Mouse (Mus musculus): ENCODE measurements at regions not wholly inside any gene's neighbourhood (a gene's known extent, or its start where the extent isn't known, plus 50 kb on each side); places are given as distances from the start of the nearest gene placed in this dataset.

- TF ChIP-seq CTCF (IDR thresholded peaks at IDR 0.05; ENCODE audit: low read depth) = no peak
- no peak for TF ChIP-seq EP300 (IDR thresholded peaks at IDR 0.05; ENCODE audit: low read depth)
Measured at GRCm38 (mm10) chr11:111484981-111485380, 419.0 kb downstream of the Kcnj2 start.
